Mouse (Mus musculus): Measurements from ENCODE around the gene Zdhhc17.

DNA sequence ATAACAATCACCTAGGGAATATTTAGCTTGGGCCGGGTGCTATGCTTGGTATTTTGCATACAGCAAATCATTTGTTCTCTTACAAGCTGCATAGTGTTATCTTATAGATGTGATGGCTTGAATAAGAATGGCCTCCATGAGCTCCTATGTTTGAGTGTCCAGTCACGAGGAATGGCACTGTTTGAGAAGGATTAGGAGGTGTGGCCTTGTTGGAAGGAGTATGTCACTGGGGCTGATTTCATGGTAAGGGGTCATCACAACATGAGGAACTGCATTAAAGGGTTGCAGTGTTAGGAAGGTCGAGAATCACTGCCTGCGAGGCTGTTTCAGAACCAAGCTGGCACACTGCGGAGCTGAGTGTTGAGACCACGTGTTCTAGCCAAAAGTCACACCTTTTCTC, 92.4 kb downstream of the Zdhhc17 start:
- TF ChIP-seq CTCF (IDR thresholded peaks at IDR 0.05; ENCODE audit: borderline replicate concordance, control insufficient read depth, extremely low read depth, insufficient read depth, low read length, poor library complexity): no peak
- no peak for TF ChIP-seq POLR2A (IDR thresholded peaks at IDR 0.05; ENCODE audit: control insufficient read depth, extremely low read depth, insufficient read depth, low read length, poor library complexity)
